In genomic region chr13:110712527-110712926, GRCm38 (mm10) we compare ENCODE assay signal across 20 mouse cellular contexts.
DNase-seq lines count a peak whose midpoint lies in the region; ATAC-seq and TF ChIP-seq lines count a peak whose summit lies in the region.
"Had no signal": no experiment of that assay in that cellular context is flagged by ENCODE, and none has a peak within 500 bp of the region (broad histone marks: within the 10 kb centered on the region; RNA-seq: fewer than 3 reads in every experiment).

No protein-coding gene starts in this region.

- no peak overlapping the region for H3K4me3 ChIP-seq in lung, embryonic 14.5 days (ENCODE audit: low read depth, low read length)
- H3K4me3 ChIP-seq in lung, postnatal 0 days (ENCODE audit: low read depth, low read length): no peak overlapping the region
- H3K4me3 ChIP-seq: embryonic facial prominence, embryonic 12.5 days; forebrain, embryonic 12.5 days; heart, embryonic 10.5 days; hindbrain, embryonic 13.5 days had no signal

- H3K4me2 ChIP-seq in lung, embryonic 14.5 days: no peak overlapping the region
- H3K4me2 ChIP-seq in lung, postnatal 0 days (replicated peaks; ENCODE audit: low read depth, low read length): no peak overlapping the region
- H3K4me2 ChIP-seq: embryonic facial prominence, embryonic 12.5 days; forebrain, embryonic 12.5 days; hindbrain, embryonic 13.5 days had no signal

- no peaks in the 10 kb centered on the region for H3K36me3 ChIP-seq in lung, embryonic 14.5 days (ENCODE audit: insufficient read depth)
- H3K36me3 ChIP-seq in lung, postnatal 0 days (ENCODE audit: insufficient read depth, low read length): no peaks in the 10 kb centered on the region
- H3K36me3 ChIP-seq: embryonic facial prominence, embryonic 12.5 days; forebrain, embryonic 12.5 days; heart, embryonic 10.5 days; hindbrain, embryonic 13.5 days had no signal

- H3K27me3 ChIP-seq in lung, embryonic 14.5 days (ENCODE audit: insufficient read depth, low read length): no peaks in the 10 kb centered on the region
- no peaks in the 10 kb centered on the region for H3K27me3 ChIP-seq in lung, postnatal 0 days (replicated peaks; ENCODE audit: insufficient read depth, low read length)
- H3K27me3 ChIP-seq: embryonic facial prominence, embryonic 12.5 days; forebrain, embryonic 12.5 days; hindbrain, embryonic 13.5 days; Patski had no signal

- no peak overlapping the region for H3K9ac ChIP-seq in lung, embryonic 14.5 days
- no peak overlapping the region for H3K9ac ChIP-seq in lung, postnatal 0 days (replicated peaks; ENCODE audit: low read depth)
- H3K9ac ChIP-seq: embryonic facial prominence, embryonic 12.5 days; forebrain, embryonic 12.5 days; hindbrain, embryonic 13.5 days had no signal

- peak; percentile 75 for DNase-seq in lung, embryonic 14.5 days
- DNase-seq in lung, postnatal 0 days (ENCODE audit: low spot score): no peak
- DNase-seq in lung, postnatal 14 days: peak; percentile 13
- DNase-seq in lung, postnatal 4 days: no peak
- peak; percentile 57 for DNase-seq in NIH3T3 (ENCODE audit: low read depth)
- DNase-seq in left cerebral cortex, adult 11 months (ENCODE audit: low spot score): no peak
- DNase-seq: adrenal gland, postnatal 14 days; cerebellum, adult 11-12 months; cerebellum, adult 9-10 months; cerebellum, postnatal 25 days; gastrocnemius, postnatal 10 days; heart, adult 18-20 months; heart, postnatal 10 days had no signal

- no peak overlapping the region for H3K27ac ChIP-seq in lung, embryonic 14.5 days (ENCODE audit: low read depth)
- no peak overlapping the region for H3K27ac ChIP-seq in lung, postnatal 0 days (ENCODE audit: low read length)
- H3K27ac ChIP-seq: embryonic facial prominence, embryonic 12.5 days; forebrain, embryonic 12.5 days; heart, embryonic 10.5 days; hindbrain, embryonic 13.5 days had no signal

- 8% methylated on average over 3 of the region's 3 CpGs for WGBS in lung, embryonic 14.5 days
- 21% methylated on average over 3 of the region's 3 CpGs for WGBS in lung, postnatal 0 days

- peak; percentile 60; the same call in 1 of the 2 replicates for ATAC-seq in lung, embryonic 14.5 days (ENCODE audit: insufficient read depth)
- ATAC-seq in lung, postnatal 0 days: no peak
- ATAC-seq: activated CD4-positive, CD25-positive, alpha-beta regulatory T cell, adult 4 months; forebrain, embryonic 16.5 days; Patski had no signal

- TF ChIP-seq EP300 in lung, postnatal 0 days (IDR thresholded peaks at IDR 0.05): no peak

- H3K9me3 ChIP-seq in lung, embryonic 14.5 days (ENCODE audit: low read depth, low read length): no peaks in the 10 kb centered on the region
- H3K9me3 ChIP-seq in lung, postnatal 0 days (ENCODE audit: low read length): no peaks in the 10 kb centered on the region
- H3K9me3 ChIP-seq: embryonic facial prominence, embryonic 12.5 days; forebrain, embryonic 12.5 days; heart, embryonic 10.5 days; hindbrain, embryonic 13.5 days had no signal

- peaks cover 5% of the 10 kb centered on the region; the same call in 1 of the 2 replicates for H3K4me1 ChIP-seq in lung, embryonic 14.5 days (ENCODE audit: insufficient read depth)
- no peaks in the 10 kb centered on the region for H3K4me1 ChIP-seq in lung, postnatal 0 days (ENCODE audit: insufficient read depth, low read depth, low read length)
- H3K4me1 ChIP-seq: embryonic facial prominence, embryonic 12.5 days; forebrain, embryonic 12.5 days; hindbrain, embryonic 13.5 days had no signal

- TF ChIP-seq CTCF in lung, embryonic 14.5 days (IDR thresholded peaks at IDR 0.05; ENCODE audit: low read depth): no peak
- no peak for TF ChIP-seq CTCF in lung, postnatal 0 days (IDR thresholded peaks at IDR 0.05)

Comparison
In these comparisons a context has a peak if more than half of its experiments do, and no peak if none do; other contexts are left out.
1. DNase-seq: peak in lung, embryonic 14.5 days (single experiment), lung, postnatal 14 days (single experiment) and NIH3T3 (single experiment); none in lung, postnatal 0 days (single experiment), lung, postnatal 4 days (0 of 2) and left cerebral cortex, adult 11 months (single experiment).